Mouse (Mus musculus) heart, embryonic 11.5 days (tissue): Measurements from ENCODE around the gene Cd207. TPM values are rescaled to one million over a fixed set of nuclear protein-coding genes. Genes with fewer than 3 reads are reported as not detected.

Experiments
- ATAC-seq: fragments of 200-750 bp; cut with Nextera tagmentation; replicated peaks from 2 replicates; pipeline ENCODE4 v1.8.0; 2017; ENCODE audit warnings: moderate library complexity; ENCODE audit not compliant: insufficient number of reproducible peaks, low FRiP score, low TSS enrichment
- H3K27ac ChIP-seq: fragments of 300-500 bp; sonication (generic); 2 replicates; pipeline ENCODE4 v1.5.1; 2014; ENCODE audit warnings: mild to moderate bottlenecking, low read depth, low read length
- H3K27me3 ChIP-seq: fragments of 300-500 bp; sonication (generic); 2 replicates; pipeline ENCODE4 v1.6.1; 2014; ENCODE audit warnings: mild to moderate bottlenecking, low read length, mixed read lengths; ENCODE audit not compliant: control insufficient read depth, insufficient read depth
- H3K36me3 ChIP-seq: fragments of 300-500 bp; sonication (generic); 2 replicates; pipeline ENCODE4 v1.6.1; 2014; ENCODE audit warnings: mild to moderate bottlenecking, low read length, moderate library complexity, mixed read lengths; ENCODE audit not compliant: control insufficient read depth, insufficient read depth
- H3K4me1 ChIP-seq: fragments of 300-500 bp; sonication (generic); 2 replicates; pipeline ENCODE4 v1.6.1; 2014; ENCODE audit warnings: low read length; ENCODE audit not compliant: control insufficient read depth, insufficient read depth
- H3K4me2 ChIP-seq: fragments of 300-500 bp; sonication (generic); 2 replicates; pipeline ENCODE4 v1.6.1; 2014; ENCODE audit warnings: mild to moderate bottlenecking, moderate library complexity
- H3K4me3 ChIP-seq: fragments of 300-500 bp; sonication (generic); 2 replicates; pipeline ENCODE4 v1.5.1; 2014; ENCODE audit warnings: low read depth, low read length
- H3K9ac ChIP-seq: fragments of 300-500 bp; sonication (generic); 2 replicates; pipeline ENCODE4 v1.6.1; 2014; ENCODE audit warnings: mild to moderate bottlenecking, low read depth, low read length, moderate library complexity
- H3K9me3 ChIP-seq: fragments of 300-500 bp; sonication (generic); replicated peaks from 2 replicates; pipeline ENCODE4 v1.6.1; 2016; ENCODE audit warnings: low read length; ENCODE audit not compliant: control insufficient read depth
- WGBS: fragments of 180-500 bp; shearing (Covaris S2); extraction: QIAGEN DNeasy Blood & Tissue Kit; methylation state at CpG from one replicate; pipeline ENCODE4 v1.1.7; 2014; ENCODE audit not compliant: insufficient replicate concordance; 5-methylcytosine and 5-hydroxymethylcytosine counted together
- polyA plus RNA-seq: library from polyadenylated mRNA; unstranded; fragments of >200 nt; fragmentation: Nextera tagmentation; extraction: Ambion mirVana; gene quantifications from 2 replicates; pipeline ENCODE4 v1.2.1, GENCODE M21; 2014

Cd207 gene
- polyA plus RNA-seq, 1 experiment from 2014 or later: not detected

DNA sequence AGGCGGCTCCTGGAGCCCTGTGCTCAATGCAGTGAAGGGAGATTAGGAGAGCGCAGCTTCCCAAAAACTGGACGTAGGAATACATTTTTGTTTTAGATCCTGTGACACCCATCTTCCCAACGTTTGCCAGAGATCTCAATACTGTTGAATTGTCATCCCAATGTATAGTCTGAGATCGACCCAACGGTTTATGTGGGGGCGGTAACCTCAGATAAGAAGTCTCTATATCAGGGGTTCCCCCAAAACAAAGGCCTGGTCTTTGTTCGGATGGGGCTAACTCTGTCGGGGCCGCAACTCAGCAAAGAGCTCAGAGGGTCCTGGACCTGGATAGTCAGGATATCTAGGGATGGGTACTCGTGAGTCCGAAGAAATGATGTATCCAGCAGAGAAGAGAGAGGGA is 15.3 kb upstream of the Cd207 start:
- no peaks in the 10 kb centered on the region for H3K9me3 ChIP-seq
- no peak overlapping the region for H3K4me2 ChIP-seq
- no peak overlapping the region for H3K27ac ChIP-seq
- WGBS: 1% methylated on average over 12 of the region's 12 CpGs
- no peak for ATAC-seq
- no peaks in the 10 kb centered on the region for H3K36me3 ChIP-seq
- H3K4me3 ChIP-seq: no peak overlapping the region
- H3K9ac ChIP-seq: no peak overlapping the region
- peaks cover 88% of the 10 kb centered on the region for H3K27me3 ChIP-seq
- H3K4me1 ChIP-seq: no peaks in the 10 kb centered on the region

DNA sequence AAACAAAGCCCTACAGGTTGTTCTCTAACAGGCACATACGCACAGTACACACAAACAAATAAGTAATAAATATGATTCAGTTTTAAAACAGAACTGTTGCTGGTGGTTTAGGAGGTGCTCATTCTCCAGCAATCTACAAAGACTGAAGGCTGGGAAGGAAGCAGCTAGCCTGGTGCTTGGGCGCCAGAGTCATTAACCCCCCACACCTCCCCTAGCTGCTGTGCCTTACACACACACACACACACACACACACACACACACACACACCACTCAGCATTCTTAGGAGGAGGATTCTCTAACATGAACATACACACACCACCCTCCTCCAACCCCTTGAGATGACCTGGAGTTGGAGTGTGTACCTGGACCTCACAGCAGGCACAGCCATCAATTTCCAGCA is 13.3 kb upstream of the Cd207 start:
- no peak overlapping the region for H3K9ac ChIP-seq
- ATAC-seq: no peak
- no peak overlapping the region for H3K4me3 ChIP-seq
- no peak overlapping the region for H3K27ac ChIP-seq
- H3K4me1 ChIP-seq: no peaks in the 10 kb centered on the region
- peaks cover 78% of the 10 kb centered on the region for H3K27me3 ChIP-seq
- H3K9me3 ChIP-seq: no peaks in the 10 kb centered on the region
- H3K36me3 ChIP-seq: no peaks in the 10 kb centered on the region
- H3K4me2 ChIP-seq: no peak overlapping the region
- 56% methylated on average over 2 of the region's 2 CpGs for WGBS

DNA sequence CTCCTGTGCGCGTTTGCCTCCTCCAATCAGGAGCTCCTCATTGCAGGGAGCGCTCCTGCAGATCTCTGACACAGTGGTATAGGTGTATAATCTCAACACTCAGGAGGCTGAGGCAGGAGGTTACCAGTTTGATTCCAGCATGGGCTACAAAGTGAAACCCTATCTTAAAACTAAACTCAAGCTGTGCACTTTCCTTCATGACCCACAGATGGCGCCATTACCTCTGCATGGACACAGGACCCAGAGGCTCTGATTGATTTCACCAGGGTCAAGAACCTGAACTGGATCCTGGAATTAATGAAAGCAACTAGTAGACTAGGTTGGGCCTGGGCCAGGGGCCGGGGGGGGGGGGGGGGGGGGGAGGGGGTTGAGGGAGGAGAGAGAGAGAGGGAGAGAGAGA is 12.6 kb upstream of the Cd207 start:
- Histone ChIP-seq H3K27ac (no peak overlapping the region), H3K4me2 (no peak overlapping the region), H3K4me1 (no peaks in the 10 kb centered on the region), H3K9ac (no peak overlapping the region), H3K9me3 (no peaks in the 10 kb centered on the region), H3K36me3 (no peaks in the 10 kb centered on the region), H3K27me3 (peaks cover 75% of the 10 kb centered on the region), H3K4me3 (no peak overlapping the region)
- ATAC-seq: no peak
- 28% methylated on average over 4 of the region's 5 CpGs for WGBS

DNA sequence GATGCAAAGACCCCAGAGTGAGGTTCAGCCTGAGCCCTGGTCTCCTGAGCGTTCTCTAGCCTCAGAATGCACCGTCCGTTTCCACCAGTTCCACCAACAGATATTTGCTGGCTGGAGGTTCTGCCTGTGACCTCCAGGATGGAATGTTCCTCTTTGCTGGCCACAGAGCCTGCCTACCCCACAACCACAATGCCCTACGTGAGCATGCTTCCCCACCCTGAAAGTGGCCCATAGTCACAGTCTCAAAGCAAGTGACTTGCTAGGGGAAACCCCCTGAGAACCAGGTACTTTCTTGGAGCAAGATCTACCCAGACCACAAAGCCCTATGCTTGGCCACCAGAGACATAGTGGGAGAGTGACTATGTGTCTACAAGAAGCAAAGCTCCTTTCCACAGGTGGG is 11.7 kb upstream of the Cd207 start:
- no peak for ATAC-seq
- H3K4me1 ChIP-seq: no peaks in the 10 kb centered on the region
- H3K4me3 ChIP-seq: no peak overlapping the region
- peaks cover 68% of the 10 kb centered on the region for H3K27me3 ChIP-seq
- WGBS: 70% methylated on average over 4 of the region's 4 CpGs
- H3K9me3 ChIP-seq: no peaks in the 10 kb centered on the region
- no peak overlapping the region for H3K4me2 ChIP-seq
- H3K27ac ChIP-seq: no peak overlapping the region
- no peaks in the 10 kb centered on the region for H3K36me3 ChIP-seq
- no peak overlapping the region for H3K9ac ChIP-seq

DNA sequence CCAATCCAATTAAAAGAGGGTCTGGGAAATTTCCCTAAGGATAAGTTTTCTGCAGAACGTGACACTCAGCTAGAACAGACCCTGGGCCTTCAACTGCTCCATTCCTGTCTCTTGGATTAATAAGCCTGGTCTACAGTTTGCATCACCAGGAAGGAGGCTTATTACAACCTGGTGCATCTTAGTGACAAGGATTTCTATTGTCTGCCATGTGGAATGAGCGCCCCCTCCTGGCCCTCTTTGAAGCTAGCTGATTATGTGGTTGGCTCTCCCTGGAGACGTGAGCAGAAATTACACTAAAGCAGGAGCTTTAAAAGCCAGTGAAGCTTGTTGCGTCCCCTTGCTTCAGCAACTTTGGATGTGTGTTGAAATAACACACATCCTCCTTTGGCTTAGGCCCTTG is 4.3 kb downstream of the Cd207 start:
- Histone ChIP-seq H3K27ac (no peak overlapping the region), H3K4me1 (no peaks in the 10 kb centered on the region), H3K36me3 (no peaks in the 10 kb centered on the region), H3K27me3 (no peaks in the 10 kb centered on the region), H3K4me2 (no peak overlapping the region), H3K4me3 (no peak overlapping the region), H3K9me3 (no peaks in the 10 kb centered on the region), H3K9ac (no peak overlapping the region)
- no peak for ATAC-seq
- WGBS: 5% methylated on average over 4 of the region's 4 CpGs

DNA sequence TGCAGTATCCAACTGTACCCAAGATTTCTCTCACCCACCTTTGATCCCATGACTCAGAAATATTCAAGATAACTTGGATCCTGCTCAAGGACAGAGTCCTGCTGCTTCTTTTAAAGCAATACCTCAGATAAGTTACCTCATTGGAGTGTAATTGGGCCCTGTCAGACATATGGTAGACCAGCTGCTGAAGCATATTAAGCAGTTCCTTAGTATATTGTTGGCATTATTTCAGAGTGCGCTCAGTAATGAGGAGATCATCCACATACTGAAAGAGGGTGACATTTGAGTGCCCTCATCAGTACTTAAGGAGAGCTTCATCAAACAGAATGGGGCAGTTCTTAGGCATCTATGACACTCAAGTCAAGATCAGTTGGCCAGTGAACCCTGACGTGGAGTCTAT is 12.6 kb downstream of the Cd207 start:
- H3K9ac ChIP-seq: no peak overlapping the region
- no peaks in the 10 kb centered on the region for H3K4me1 ChIP-seq
- H3K4me3 ChIP-seq: no peak overlapping the region
- no peaks in the 10 kb centered on the region for H3K9me3 ChIP-seq
- H3K27ac ChIP-seq: no peak overlapping the region
- no peak overlapping the region for H3K4me2 ChIP-seq
- ATAC-seq: no peak
- no peaks in the 10 kb centered on the region for H3K36me3 ChIP-seq
- H3K27me3 ChIP-seq: no peaks in the 10 kb centered on the region
- WGBS: 80% methylated on average over 2 of the region's 2 CpGs

DNA sequence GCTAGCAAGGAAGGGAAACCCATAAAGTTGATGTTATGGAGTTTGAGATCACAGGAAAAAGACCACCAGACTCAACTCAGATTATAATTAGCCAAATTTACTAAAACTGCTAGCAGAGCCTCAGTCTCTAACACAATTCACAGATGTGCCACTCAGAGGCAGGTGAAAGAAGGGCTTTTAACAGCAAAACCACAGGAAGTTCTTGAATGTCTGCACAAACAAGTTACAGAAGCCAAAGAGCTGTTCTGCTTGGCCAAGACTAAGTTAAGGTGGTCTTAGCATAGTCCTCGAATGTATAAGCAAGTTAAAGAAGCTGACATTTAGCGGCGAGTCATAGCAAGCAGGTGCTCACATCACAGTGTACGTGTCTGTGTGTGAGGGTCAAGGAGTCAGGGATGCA is 16.8 kb downstream of the Cd207 start:
- Histone ChIP-seq H3K27me3 (no peaks in the 10 kb centered on the region), H3K4me2 (no peak overlapping the region), H3K36me3 (no peaks in the 10 kb centered on the region), H3K9ac (no peak overlapping the region), H3K27ac (no peak overlapping the region), H3K4me3 (no peak overlapping the region), H3K4me1 (no peaks in the 10 kb centered on the region), H3K9me3 (no peaks in the 10 kb centered on the region)
- WGBS: 68% methylated on average over 4 of the region's 4 CpGs
- ATAC-seq: no peak

DNA sequence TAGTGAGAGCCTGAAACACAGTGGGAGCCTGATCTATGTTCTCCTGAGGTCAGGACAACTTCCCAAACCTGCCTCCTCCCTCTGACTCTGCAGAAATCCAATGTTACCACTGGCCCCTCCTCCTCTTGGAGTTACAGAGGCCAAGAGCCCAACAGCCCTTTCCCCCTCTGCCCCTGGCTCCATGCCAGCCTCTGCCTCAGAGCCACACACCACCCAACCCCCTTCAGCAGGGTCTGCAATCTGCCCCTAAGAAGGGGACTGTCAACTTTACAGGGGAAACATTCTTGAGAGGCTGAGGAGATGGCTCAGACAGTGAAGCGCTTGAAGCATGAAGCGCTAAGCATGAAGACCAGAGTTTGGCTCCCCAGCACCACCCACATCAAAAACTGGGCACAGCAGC is 21.6 kb downstream of the Cd207 start, which contains the start of gene Clec4f:
Clec4f (minus strand) TSS at position 101 of the 400 bp plus-strand sequence.
- H3K4me2 ChIP-seq: no peak within 1 kb of the TSS
- H3K9ac ChIP-seq: no peak within 1 kb of the TSS
- no peaks in the 10 kb centered on the region for H3K36me3 ChIP-seq
- H3K4me3 ChIP-seq: no peak within 1 kb of the TSS
- 93% methylated on average over 2 of the region's 2 CpGs for WGBS
- no peaks in the 10 kb centered on the region for H3K4me1 ChIP-seq
- no peaks in the 10 kb centered on the region for H3K27me3 ChIP-seq
- ATAC-seq: no peak
- no peaks in the 10 kb centered on the region for H3K9me3 ChIP-seq
- H3K27ac ChIP-seq: no peak within 1 kb of the TSS

DNA sequence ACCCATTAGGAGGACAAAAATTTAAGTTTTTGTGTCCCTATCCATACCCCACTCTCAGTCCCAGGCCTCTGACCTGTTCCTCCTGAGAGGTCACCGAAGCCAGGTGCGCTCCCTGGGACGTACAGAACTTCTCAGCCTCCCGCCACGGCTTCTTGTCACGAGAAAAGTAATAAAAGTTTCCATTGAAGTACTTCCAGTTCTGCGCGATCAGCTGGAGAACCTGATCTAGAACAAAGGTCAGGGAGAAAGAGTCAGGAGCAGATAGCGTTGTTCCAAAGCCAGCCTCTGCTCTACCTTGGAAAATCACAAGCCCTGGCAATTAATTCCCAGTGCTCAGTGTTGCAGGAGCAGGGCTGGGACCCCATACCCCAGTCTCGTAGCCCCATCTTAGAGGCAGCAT is 30.9 kb downstream of the Cd207 start:
- Histone ChIP-seq H3K27me3 (no peaks in the 10 kb centered on the region), H3K4me2 (no peak overlapping the region), H3K9ac (no peak overlapping the region), H3K4me3 (no peak overlapping the region), H3K36me3 (no peaks in the 10 kb centered on the region), H3K9me3 (no peaks in the 10 kb centered on the region), H3K27ac (no peak overlapping the region), H3K4me1 (no peaks in the 10 kb centered on the region)
- no peak for ATAC-seq
- WGBS: 84% methylated on average over 10 of the region's 10 CpGs
